Mouse (Mus musculus): ENCODE measurements around the gene Armc3. TPM values are rescaled to one million over a fixed set of nuclear protein-coding genes. Genes with fewer than 3 reads are reported as not detected.

Gene Armc3
- polyA plus RNA-seq, 1 experiment: not detected

DNA sequence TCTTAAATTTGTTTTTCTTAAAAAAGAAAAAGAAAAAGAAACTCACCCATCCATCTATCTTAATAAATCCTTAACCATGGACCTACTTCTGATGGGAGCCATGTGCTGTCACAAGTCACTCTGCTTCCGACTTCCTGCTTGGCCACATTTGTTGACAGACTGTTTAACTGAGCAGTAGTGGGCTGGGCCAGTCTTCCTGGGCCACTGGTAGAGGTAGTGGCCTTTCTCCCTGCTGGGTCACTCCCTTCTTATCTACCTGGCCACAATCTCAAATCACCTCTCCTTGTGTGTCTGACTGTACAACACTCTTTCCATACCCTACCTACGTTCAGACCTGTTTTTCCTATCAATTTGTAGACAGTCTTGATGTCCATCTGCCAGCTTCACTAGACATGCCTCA lies 66.7 kb downstream of the Armc3 start:
- Histone ChIP-seq H3K4me3 (replicated peaks) (no peak overlapping the region), H3K27me3 (ENCODE audit: control insufficient read depth) (no peaks in the 10 kb centered on the region), H3K4me1 (ENCODE audit: control insufficient read depth) (no peaks in the 10 kb centered on the region), H3K9me3 (ENCODE audit: control insufficient read depth, low read length) (no peaks in the 10 kb centered on the region), H3K36me3 (ENCODE audit: control insufficient read depth) (no peaks in the 10 kb centered on the region)
- TF ChIP-seq GATA1 (IDR thresholded peaks at IDR 0.05; ENCODE audit: low read length): no peak
- TF ChIP-seq TAL1 (IDR thresholded peaks at IDR 0.05; ENCODE audit: low read length): no peak

DNA sequence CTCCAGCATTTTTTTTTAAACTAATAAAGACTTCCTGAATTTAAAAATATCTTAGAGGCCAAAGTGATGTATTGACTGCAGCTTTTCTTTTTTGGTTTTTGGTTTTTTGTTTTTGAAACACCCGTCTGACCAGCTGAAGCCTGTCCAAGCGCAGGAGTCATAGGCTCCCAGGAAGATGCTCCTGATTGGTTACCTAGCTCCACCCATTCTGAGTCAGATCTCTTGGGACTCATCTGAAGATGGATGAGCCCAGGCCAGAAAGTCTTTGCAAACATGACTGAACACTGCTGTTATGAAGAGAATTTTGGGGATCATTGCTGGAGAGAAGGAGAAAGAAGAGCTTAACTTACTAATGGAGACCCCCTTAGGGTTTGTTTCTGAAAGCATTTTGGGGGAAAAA lies 68.3 kb downstream of the Armc3 start:
- no peaks in the 10 kb centered on the region for H3K9me3 ChIP-seq (ENCODE audit: control insufficient read depth, low read length)
- no peak overlapping the region for H3K4me3 ChIP-seq (replicated peaks)
- TF ChIP-seq TAL1 (IDR thresholded peaks at IDR 0.05; ENCODE audit: low read length): no peak
- no peak for TF ChIP-seq GATA1 (IDR thresholded peaks at IDR 0.05; ENCODE audit: low read length)
- no peaks in the 10 kb centered on the region for H3K36me3 ChIP-seq (ENCODE audit: control insufficient read depth)
- no peaks in the 10 kb centered on the region for H3K4me1 ChIP-seq (ENCODE audit: control insufficient read depth)
- H3K27me3 ChIP-seq (ENCODE audit: control insufficient read depth): no peaks in the 10 kb centered on the region

DNA sequence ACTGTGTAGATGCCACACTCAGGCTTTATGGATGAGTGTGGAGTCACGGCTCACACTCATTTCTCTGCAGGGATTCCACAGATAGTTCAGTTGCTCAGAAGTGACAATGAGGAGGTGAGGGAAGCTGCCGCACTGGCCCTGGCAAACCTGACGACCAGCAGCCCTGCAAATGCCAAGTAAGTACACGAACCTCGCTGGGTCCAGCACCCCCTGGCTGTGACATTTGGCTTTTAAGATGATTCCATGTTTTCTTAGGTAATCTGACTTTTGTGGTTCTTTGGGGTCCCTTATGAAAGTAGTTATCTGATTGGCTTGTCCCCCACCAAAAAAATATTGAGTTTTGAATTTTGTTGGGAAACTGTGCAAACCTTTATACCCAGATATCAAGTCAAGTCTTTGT lies 70.9 kb downstream of the Armc3 start:
- Histone ChIP-seq H3K4me1 (ENCODE audit: control insufficient read depth) (no peaks in the 10 kb centered on the region), H3K36me3 (ENCODE audit: control insufficient read depth) (no peaks in the 10 kb centered on the region), H3K9me3 (ENCODE audit: control insufficient read depth, low read length) (no peaks in the 10 kb centered on the region), H3K4me3 (replicated peaks) (no peak overlapping the region), H3K27me3 (ENCODE audit: control insufficient read depth) (no peaks in the 10 kb centered on the region)
- TF ChIP-seq GATA1 (IDR thresholded peaks at IDR 0.05; ENCODE audit: low read length) (no peak), TAL1 (IDR thresholded peaks at IDR 0.05; ENCODE audit: low read length) (no peak)

DNA sequence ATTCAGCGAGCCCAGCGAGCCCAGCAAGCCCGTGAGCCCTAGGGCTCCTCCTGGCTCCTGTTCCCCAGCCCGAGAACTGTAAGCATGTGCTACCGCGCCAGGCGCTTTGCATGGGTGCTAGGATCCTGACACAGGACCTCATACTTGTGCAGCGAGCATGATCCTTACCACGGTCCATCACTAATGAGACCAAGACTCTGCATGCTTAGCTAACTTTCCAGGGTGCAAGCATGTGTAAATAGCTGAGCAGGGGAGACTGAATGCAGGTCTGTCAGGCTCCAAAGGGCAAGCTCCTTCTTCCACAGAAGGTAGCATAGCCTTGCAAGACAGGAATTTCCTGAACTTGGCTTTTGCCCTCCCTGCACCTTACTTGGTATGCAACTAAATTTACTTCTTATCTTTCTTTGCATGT lies 71.6 kb downstream of the Armc3 start:
- H3K9me3 ChIP-seq (ENCODE audit: control insufficient read depth, low read length): no peaks in the 10 kb centered on the region

DNA sequence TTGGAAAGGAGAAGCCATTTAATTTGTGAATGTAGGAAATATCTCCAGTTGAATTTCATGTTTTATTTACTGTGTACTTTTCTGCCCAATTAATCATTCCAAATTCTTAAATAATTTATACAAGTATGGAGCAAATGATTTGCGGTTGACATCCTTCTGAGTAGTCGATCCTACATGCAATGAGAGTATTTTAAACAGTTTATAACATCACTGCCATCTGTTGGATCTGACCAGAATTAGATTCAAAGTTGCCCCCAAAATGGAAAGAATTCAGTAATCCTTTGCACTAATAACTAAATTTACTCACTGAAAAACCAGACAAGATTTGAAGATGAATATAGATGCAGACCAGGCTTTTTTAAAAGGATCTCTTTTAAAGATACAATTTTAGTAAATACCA lies 75.5 kb downstream of the Armc3 start:
- Histone ChIP-seq H3K36me3 (ENCODE audit: control insufficient read depth) (no peaks in the 10 kb centered on the region), H3K4me3 (replicated peaks) (no peak overlapping the region), H3K4me1 (ENCODE audit: control insufficient read depth) (peaks cover 5% of the 10 kb centered on the region), H3K9me3 (ENCODE audit: control insufficient read depth, low read length) (no peaks in the 10 kb centered on the region), H3K27me3 (ENCODE audit: control insufficient read depth) (no peaks in the 10 kb centered on the region)
- TF ChIP-seq GATA1 (IDR thresholded peaks at IDR 0.05; ENCODE audit: low read length) (no peak), TAL1 (IDR thresholded peaks at IDR 0.05; ENCODE audit: low read length) (no peak)

More for the DNA sequence above, 71.6 kb downstream of the Armc3 start:
- Histone ChIP-seq H3K36me3 (ENCODE audit: control insufficient read depth) (no peaks in the 10 kb centered on the region), H3K4me3 (replicated peaks) (no peak overlapping the region), H3K4me1 (ENCODE audit: control insufficient read depth) (no peaks in the 10 kb centered on the region), H3K27me3 (ENCODE audit: control insufficient read depth) (no peaks in the 10 kb centered on the region)
- TF ChIP-seq TAL1 (IDR thresholded peaks at IDR 0.05; ENCODE audit: low read length): no peak
- TF ChIP-seq GATA1 (IDR thresholded peaks at IDR 0.05; ENCODE audit: low read length): no peak

DNA sequence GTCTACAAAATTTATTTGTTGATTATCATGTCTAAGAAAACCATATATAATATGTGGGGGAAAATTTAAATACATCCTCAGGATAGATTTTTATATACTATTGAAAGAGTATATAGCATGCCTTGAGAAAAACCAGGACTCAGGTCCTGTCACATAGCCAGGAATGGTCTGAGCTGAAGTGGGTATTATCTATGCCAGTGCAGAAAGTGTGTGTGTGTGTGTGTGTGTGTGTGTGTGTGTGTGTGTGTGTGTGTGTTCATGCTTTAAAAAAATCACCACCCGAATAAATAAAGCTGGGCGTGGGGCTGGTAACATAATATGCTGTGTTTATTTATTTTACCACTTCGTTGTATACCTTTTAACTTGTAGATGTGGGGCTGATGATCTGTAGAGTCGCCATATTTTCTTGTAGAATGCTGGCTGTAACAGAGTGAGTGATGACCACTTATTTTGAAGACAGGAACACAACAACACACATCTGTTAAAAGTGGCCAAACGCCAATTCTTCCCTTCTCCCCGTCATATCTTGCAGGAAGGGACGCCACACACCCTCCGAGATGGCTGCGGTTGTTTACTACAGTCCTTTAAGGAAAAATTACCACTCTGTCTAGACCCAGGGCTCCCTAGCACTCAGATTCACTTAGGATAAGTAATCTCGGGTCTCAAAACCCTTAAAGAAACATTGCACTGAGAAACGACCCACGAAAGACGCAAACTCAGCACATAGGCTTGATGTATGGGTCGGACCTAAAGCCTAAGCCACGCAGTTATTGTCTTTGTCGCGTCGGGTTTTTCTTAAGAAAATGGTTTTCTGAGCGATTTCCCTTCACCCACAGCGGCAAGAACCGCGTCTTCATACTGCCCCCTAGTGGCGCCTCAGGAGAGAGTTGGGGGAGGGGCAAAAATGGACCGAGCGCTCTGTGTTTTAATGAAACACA lies 76.8 kb downstream of the Armc3 start:
- no peak for TF ChIP-seq TAL1 (IDR thresholded peaks at IDR 0.05; ENCODE audit: low read length)
- no peak for TF ChIP-seq GATA1 (IDR thresholded peaks at IDR 0.05; ENCODE audit: low read length)
- Histone ChIP-seq H3K36me3 (ENCODE audit: control insufficient read depth) (no peaks in the 10 kb centered on the region), H3K4me1 (ENCODE audit: control insufficient read depth) (peaks cover 5% of the 10 kb centered on the region), H3K4me3 (replicated peaks) (peak overlapping the region; percentile 57), H3K27me3 (ENCODE audit: control insufficient read depth) (no peaks in the 10 kb centered on the region), H3K9me3 (ENCODE audit: control insufficient read depth, low read length) (no peaks in the 10 kb centered on the region)

DNA sequence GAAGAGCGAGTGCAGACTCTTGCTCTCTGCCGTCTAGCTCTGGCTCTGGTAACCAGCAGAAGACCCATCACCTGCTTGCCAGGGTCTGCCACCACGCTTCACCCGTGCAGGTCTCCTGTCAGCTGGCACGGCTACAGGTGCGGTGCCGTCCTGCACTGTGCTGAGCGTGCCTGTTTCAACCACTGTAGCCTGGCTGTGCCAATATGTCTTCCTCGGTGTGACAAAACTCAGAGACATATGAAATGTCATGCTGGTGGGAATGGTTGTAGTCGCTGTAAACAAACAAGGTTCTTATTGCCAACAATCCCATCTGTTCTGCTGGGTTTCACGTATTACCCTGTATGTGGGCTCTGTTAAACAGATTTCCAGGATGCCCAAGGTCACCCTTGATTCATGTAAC lies 81.2 kb downstream of the Armc3 start:
- Histone ChIP-seq H3K9me3 (ENCODE audit: control insufficient read depth, low read length) (no peaks in the 10 kb centered on the region), H3K4me1 (ENCODE audit: control insufficient read depth) (peaks cover 5% of the 10 kb centered on the region), H3K27me3 (ENCODE audit: control insufficient read depth) (no peaks in the 10 kb centered on the region), H3K4me3 (replicated peaks) (no peak overlapping the region), H3K36me3 (ENCODE audit: control insufficient read depth) (no peaks in the 10 kb centered on the region)
- TF ChIP-seq TAL1 (IDR thresholded peaks at IDR 0.05; ENCODE audit: low read length): no peak
- TF ChIP-seq GATA1 (IDR thresholded peaks at IDR 0.05; ENCODE audit: low read length): no peak

DNA sequence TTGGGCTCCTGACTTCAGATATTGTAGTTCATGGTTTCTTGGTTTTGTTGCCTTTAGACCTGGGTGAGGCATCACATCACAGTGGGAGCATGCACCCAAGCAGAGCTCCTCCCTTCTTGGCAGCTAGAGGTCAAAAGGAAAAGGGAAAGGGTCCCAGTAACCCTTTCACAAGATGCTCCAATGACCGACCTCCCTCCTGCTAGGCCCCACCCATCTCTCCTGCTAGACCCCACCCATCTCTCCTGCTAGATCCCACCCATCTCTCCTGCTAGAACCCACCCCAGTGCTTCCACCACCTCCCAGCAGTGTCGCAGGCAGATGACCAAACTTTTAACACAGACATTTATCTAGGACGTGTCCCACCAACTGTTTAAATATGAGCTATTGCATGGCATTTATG lies 93.3 kb downstream of the Armc3 start:
- no peaks in the 10 kb centered on the region for H3K9me3 ChIP-seq (ENCODE audit: control insufficient read depth, low read length)
- no peak overlapping the region for H3K4me3 ChIP-seq (replicated peaks)
- no peak for TF ChIP-seq TAL1 (IDR thresholded peaks at IDR 0.05; ENCODE audit: low read length)
- TF ChIP-seq GATA1 (IDR thresholded peaks at IDR 0.05; ENCODE audit: low read length): no peak
- no peaks in the 10 kb centered on the region for H3K36me3 ChIP-seq (ENCODE audit: control insufficient read depth)
- H3K4me1 ChIP-seq (ENCODE audit: control insufficient read depth): no peaks in the 10 kb centered on the region
- H3K27me3 ChIP-seq (ENCODE audit: control insufficient read depth): no peaks in the 10 kb centered on the region

DNA sequence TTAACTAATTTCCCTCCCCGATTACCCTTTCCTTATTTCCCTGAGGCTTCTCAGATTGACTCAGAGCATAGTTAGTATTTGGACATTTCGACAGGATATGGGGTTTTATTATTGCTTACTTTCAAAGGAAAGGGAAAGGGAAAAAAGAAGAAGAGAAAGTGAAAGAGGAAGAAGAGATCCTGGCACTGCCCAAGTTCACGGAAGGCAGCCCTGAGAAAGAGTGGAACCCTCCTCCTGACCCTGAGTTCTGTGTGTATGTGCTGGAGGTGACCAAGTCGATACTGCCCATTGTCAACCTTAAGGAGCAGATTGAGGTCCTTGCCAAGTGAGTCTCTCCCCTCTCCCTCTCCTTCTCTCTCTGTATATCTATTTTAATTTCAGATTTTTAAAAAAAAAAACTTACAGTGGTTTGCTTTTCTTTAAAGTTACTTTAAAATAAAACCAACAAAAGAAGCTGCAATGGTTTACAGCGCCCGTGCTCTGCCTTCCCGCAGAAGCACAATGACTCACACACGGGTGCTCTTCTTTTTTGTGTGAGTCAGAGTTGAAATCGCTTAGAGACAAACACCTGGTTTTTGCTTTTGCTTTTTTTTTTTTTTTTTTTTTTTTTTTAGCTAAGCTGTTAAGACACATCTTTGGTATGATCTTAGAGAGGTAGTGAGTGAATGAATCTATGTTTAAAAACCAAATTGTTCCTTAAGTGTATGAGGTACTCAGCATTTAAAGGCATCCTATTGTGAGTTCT lies 101.4 kb downstream of the Armc3 start:
- no peaks in the 10 kb centered on the region for H3K36me3 ChIP-seq (ENCODE audit: control insufficient read depth)
- no peaks in the 10 kb centered on the region for H3K4me1 ChIP-seq (ENCODE audit: control insufficient read depth)
- H3K9me3 ChIP-seq (ENCODE audit: control insufficient read depth, low read length): no peaks in the 10 kb centered on the region
- H3K27me3 ChIP-seq (ENCODE audit: control insufficient read depth): no peaks in the 10 kb centered on the region
- no peak overlapping the region for H3K4me3 ChIP-seq (replicated peaks)
- TF ChIP-seq TAL1 (IDR thresholded peaks at IDR 0.05; ENCODE audit: low read length) (no peak), GATA1 (IDR thresholded peaks at IDR 0.05; ENCODE audit: low read length) (no peak)
